Mouse (Mus musculus) ovary, postnatal 10 days (tissue): Measurements from ENCODE around the gene Mab21l3.
"Not testable (repeated sequence)": the region's sequence is repeated elsewhere in the genome, so short reads cannot be mapped to it uniquely, and the experiment has no call there.

Source experiments
- DNase-seq: peaks from one replicate; pipeline ENCODE4 v3.0.0; 2022; ENCODE audit warnings: low spot score

Mab21l3 gene

DNA sequence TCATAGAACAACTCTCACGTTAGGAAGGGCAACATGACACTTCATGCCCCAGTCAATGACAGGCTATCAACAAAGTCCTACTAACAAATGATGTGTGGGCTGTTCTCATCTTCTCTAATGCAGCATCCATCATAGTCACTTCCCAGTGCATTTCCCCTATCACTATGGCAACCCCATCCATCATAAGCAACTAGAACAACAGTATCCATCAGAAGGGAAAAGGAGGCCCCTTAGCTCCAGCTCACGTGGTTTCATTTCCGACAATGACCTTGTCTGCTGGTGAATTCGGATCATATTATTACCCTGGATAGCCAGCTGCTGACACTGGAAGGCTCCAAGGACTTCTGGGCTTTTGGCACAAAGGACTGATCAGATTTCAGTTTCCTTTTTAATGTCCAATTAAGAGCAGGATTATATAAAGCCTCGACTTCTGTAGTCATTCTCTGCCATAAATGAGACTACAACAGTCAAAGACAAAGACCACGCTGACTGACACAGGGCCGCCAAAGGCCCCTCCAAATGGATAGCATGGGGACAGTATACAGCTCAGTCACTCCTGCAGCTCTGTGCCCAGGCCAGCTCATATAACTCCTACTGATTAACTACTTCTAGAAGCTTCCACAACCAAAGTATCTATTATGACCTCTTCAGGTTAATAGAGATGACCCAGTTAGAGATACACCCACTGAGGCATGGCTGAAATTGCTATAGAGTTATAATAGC, 6.2 kb downstream of the Mab21l3 start:
- DNase-seq = no peak

DNA sequence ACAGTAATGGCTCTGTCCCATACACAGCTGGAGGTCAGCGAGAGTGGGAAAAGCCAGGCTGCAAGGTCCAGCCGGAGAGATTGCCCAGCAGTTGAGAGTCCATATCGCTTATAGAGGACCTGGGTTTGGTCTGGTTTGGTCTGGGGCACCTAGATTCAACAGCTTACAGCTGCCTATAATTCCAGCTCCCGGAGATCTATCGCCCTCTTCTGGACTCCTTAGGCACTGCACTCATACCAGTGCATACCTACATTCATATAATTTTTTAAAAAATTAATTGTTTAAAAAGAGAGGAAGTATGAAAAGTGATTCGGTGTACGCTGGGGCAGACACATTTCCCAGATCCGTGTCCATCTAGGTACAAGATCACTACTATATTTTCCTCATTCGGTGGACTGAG, 9.4 kb downstream of the Mab21l3 start:
- DNase-seq = no peak

DNA sequence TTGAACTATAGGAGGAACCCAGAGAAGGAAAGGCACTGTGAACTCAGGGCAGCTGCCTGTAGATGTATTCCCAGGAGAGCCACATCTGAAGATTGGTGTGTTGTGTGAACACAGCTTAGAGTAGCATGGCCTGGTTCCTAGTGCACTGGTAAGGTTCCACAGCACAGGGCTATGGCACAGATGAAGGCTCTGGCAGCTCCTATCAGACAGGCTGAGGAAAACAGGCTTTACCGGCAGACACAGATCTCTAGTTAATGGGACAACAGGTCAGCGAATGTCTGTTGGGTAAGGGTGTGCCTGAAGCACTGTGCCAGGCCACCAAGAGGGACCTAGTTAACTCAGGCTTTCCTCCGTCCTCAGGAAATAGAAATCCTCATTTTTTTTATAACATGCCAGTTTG, 11.8 kb downstream of the Mab21l3 start:
- DNase-seq = no peak

DNA sequence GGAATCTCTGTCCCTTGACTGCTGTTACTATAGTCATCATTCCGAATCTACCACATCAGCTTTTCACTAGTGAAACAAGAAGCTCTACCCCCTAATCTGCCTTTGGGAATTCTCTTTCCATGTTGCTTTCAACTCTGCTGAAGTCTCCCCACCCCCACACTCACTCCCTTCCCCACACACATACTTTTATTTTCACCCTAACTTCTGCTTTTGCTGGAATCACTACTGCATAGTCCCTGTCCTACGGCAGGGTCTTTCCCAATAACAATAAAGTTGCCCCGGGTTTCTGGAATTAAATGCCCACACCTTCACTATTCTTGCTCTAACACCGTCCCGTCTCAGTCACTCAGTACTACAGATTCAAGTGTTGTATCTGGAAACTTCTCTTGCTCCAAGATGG, 12.2 kb downstream of the Mab21l3 start:
- no peak for DNase-seq

DNA sequence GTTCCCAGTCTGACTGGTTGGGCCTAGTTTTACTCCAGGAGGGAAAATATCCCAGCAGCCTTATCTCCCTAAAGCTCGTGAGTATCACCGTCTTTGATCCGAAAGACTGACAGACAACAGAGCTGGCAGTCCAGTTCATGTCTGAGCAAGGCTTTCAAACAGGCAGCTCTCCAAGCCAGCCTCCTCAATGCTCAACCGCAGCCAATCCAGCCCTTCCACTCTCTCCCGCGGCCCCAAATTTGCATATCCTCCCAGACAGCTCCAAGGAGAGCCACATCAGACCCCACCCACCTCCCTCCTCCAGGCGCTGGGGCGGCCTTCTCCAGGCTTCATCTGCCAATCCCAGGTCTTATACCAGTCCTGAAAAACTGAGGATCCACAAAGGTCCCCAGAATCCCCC, 12.7 kb downstream of the Mab21l3 start:
- DNase-seq = peak; percentile 59

DNA sequence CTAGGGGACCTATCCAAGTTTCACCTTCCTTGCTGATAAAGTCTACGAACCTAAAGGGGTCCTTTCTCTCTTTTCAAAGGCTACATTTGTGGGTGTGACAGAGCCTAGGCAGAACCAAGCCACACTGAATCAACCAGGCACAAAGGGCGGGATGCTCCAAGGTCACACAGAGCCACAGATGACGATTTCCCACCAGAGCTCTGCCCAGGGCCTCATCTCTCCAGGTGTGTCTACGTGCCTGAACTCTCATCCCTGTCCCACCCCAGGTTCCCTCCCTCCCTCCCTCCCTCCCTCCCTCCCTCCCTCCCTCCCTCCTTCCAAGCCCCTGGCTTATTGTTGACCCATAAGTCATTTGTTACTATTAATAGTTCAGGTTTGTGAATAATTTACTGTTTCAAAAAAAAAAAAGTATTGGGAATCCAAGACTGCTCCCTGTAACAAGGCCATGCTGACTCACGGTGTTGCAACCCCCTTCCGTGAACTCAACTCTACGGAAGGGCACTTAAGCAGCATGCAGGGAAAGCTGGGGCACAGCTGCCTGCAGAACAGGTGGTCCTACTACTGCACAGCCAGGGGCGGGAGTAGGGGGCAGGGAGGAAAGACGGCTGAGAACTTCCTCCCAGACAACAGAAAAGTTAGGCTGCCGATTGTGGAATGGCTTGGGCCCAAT, 17.4 kb downstream of the Mab21l3 start:
- DNase-seq = no peak

DNA sequence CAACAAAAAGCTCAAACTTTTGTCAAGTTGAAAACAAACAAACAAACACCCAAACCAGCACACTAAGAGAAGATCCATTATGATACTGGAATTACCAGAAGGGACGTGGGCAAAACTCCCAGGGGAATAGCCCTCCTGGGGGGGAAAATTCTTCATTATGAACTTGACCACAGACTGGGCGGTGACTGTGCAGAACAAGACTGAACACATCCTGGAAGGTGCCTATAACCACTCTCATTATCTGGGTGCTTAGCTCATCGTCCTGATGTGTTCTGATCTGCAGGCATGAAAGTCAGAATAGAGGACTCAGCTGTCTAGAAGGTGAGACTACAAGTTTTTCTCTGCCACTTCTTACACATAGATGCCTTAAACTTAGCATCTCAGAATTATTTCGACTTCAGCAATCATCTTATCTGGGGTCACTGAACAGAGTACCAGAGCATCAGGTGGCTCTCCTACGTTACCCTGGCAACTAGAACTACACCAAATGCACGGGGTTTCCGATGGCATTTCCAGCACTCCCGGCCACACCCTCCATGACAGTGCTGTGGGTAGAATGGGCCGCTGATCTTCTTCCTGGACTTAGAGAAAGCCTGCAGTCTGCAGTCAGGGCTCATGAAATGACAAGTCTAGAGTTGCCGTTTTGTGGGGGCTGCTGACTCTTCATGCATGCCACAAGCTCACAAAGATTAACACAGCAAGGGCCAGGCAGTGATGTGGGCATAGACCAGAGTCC, 18.7 kb downstream of the Mab21l3 start:
- no peak for DNase-seq

DNA sequence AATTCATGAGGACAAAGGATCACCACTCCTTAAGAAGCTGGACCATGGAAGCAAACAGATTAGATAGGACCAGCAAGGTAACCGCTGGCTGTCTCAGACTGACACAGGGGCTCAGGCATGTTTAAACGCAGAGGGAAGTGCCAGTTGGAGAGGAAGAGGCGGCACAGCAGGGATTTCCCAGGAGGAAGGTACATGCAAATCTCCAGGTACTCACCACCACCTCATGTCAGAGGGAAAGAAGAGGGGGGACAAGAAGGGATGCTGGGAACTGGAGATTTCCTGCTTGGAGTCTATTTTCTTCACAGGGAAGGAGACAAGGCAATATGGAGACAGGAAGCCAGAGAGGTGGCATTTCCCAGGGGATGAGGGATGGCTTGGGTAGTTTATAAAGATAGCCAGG, 20.2 kb downstream of the Mab21l3 start:
- no peak for DNase-seq

DNA sequence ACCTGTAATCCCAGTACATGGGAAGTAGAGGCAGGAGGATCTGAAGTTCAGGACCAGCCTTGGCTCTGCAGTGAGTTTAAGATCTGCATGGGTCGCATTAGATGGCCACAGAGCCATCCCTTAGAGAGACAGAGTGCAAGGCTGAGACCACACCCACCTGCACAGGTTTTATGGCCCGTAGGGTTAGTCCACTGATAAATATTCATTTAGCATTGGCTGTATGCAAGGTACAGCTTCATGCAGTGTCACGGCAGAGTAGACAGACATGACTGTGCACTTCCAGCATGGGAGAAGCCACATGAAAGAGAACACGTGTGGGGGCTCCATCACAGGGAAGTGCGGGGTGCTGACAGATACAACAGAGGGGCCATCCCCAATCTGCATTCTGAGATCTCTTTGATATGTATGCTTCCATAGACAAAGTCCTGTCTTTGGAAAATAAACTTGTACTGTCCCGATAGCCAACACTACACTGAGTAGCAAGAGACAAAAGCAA, 21.5 kb downstream of the Mab21l3 start:
- DNase-seq = no peak

DNA sequence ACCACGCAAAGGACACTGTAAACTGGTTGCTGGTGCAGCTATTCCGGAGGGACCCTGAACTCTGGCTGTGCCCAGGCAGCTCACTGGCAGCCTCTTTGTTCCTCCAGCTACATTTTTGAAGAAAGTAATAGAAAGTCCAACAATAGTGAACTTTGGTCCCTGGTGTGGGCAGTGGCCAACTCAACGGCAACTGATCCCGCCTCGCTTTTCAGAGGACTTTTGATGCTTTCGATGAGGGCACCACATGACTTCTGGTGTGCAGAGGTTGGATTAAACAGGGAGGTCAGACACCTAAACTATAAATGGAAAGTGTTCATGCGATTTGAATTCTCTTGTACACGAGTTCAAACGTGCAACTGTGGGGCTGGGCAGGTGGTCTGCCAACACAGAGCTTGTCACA, 24.4 kb downstream of the Mab21l3 start:
- DNase-seq = no peak

DNA sequence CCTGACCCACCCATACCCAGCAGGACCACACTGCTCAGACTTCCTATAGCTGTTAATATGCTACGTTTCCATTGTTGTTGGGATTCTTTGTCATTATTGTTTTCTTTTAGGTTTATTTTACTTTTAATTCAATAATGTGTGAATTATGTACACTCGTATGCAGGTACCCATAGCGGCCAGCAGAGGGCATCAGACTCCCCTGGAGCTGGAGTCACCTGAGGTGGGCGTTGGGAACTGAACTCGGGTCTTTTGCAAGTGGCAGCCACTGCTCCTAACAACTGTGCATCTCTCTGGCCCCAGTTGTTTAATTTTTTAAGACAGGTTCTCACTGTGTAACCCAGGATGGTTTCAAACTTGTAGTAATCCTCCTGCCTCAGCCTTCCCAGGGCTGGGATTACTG, 26.7 kb downstream of the Mab21l3 start:
- DNase-seq = no peak

DNA sequence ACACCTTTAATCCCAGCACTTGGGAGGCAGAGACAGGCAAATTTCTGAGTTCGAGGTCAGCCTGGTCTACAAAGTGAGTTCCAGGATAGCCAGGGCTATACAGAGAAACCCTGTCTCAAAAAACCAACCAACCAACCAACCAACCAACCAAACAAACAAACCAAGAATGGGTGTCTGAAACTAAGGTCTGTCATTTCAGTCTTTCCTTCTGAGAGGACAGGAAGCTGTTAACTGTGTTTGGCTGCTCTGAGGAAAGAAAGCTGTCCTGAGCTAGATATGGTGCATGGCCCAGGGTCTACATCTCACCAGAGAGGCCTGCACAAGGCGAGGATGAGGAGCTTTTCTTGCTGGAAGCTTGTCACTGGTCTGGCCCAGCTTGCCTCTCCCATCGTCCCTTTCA, 28.1 kb downstream of the Mab21l3 start:
- not testable (repeated sequence) for DNase-seq

DNA sequence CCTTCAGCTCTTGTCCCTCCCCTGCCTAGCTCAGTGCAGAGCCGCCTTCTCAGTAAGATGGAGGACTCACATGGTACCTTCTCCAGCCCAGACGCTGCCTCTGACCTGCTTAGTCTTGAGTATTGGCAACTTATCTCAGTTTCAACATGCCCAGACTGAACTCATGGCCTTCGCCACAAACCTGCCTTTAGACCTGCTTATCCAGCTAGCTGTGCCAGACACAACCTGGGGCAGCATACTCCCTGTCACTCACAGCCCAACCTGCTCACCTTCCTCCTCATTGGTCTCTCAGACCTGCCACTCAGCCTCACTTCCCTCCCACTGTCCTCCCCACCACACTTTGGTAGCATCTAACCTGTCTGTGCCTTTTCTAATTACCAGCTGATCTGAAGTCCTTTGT, 32.8 kb downstream of the Mab21l3 start:
- no peak for DNase-seq

DNA sequence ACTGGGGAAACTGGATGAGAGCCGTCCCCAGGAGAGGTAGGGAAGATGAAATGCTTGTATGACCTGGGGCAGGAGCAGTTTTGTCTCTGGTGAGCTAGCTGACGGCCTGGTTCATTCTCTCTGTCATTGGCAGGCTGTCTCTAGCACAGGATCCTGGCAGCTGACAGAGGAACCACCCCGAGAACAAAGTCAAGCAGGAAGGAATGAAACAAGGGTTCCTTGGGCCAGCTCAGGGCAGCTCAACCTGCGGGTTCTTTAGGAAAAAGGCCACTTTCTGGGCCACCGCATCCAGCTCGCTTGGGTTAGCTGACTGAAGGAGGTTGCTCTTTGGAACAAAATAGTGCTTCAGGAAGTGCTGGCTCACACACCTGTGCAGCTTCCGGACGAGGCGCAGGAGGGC, 34.0 kb downstream of the Mab21l3 start:
- no peak for DNase-seq

DNA sequence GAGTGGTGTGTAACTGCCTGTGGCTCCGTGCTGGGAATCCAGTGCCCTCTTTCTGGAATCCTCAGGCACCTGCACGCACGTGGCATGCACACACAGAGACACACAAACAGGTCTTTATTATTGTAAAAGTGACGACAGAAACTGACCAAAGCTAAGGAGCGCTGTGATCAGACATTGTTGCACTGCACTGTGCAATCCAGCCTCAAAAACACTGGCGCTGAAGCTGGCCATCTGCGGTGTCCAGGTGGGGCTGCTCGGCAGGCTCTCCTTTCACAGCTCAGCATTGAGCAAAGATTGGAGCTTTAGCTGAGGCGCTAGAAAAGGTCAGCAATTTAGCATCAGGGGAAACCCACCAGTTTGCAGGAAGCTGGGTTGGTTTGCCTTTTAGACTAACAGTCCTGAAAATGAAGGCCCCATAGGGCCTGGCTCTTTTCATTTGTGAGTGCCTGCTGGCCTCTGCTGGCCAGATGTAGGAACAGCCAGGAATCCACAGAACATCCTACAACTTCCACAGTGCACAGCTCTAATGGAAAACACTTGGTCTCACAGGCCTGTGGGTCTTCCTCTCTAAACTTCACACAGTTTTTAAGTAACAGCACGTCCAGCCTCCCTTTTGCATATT, 36.3 kb downstream of the Mab21l3 start:
- no peak for DNase-seq

DNA sequence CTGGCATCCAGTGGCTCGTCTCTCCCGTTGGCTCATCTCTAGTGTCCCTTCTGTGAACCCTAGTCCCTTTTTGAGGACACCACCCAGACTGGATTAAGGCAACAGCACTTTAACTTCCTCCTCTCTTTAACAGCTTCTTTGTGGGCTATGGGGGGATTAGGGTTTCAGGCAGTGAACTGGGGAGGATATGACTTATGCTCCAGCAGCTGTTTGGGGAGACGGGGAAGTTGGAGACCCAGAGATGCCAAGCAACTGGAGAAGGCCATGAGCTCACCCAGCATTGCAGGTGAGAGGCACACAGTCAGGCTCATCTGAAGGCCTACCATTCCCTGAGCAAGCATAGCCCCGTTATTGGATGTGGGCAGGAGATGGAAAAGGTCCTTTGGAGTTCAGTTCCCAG, 36.8 kb downstream of the Mab21l3 start:
- no peak for DNase-seq

DNA sequence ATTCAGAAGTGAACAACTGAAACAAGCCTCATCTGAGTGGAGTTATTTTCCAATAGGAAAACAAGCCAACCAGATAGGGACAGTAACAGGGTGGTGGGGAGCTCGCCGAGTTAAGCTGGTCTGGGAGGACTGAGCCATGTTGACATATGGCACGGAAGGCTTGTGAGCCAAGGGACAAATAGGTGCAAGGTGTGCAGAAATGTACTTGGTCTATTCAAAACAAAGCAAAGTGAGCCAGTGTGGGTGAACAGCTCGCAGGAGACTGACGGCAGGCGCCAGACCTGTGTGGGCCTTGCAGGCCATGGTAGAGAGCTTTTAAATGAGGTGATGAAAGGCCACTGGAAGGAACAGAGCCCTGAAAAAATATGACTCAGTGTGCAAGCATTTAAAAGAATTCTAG, 41.1 kb downstream of the Mab21l3 start:
- DNase-seq = no peak

DNA sequence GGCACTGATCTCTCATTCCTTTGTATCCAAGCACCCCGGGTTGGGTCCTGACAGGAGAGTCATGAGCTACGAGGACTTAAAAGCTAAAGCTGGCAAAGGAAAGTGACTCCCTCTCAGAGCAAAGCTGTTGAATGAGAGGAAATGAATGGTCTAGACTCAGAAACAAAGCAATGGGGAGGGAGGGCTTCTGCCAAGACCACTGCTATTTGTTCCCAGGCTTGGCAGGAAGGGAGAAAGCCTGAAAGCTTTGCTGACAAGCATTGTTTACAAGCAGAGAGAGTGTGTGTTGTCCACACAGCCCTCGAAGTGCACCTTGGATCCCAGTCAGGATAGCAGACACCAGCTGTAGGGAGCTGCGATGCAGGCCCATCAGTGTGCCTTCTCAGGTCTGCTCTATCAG, 41.8 kb downstream of the Mab21l3 start:
- no peak for DNase-seq

DNA sequence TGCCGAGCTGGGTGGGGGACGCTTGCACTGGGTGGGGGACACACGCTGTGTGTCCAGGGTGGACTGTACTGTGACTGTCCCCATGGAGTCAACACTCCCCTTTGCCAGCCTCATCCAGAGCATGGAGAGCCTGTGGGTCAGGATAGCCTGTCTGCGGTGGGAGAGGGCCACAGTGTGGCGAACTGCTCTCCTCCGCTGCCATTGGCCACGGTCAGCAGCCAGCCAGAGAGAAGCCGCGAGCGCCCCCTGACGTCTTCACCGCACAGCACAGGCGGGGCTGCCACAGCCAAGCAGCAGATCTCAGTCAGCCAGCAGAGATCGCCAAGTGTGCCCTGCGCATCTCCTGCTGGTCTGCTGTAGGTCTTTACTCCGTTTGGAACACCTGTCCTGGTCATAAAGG, 42.6 kb downstream of the Mab21l3 start:
- peak; percentile 66 for DNase-seq

DNA sequence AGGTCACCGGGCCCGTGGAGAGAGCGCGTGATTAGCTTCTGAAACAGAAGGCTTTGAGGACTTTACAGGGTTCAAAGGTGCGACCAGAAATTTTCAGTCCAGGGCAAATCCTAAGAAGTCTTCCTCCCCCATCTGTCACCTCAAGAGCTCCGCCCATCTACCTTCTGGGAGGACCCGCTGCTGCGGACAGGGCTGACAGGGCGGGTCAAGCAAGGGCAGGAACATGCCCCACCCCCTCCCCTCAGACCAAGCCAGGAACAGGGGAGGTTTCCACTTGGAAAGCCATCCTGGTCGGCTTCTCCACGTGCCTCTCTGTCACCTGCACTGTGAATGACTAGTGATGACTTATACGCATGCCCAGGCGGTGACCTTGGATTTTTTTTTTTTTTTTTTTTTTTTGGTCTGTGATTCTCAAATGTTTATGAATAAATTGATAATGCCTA, 43.2 kb downstream of the Mab21l3 start:
- DNase-seq = no peak

DNA sequence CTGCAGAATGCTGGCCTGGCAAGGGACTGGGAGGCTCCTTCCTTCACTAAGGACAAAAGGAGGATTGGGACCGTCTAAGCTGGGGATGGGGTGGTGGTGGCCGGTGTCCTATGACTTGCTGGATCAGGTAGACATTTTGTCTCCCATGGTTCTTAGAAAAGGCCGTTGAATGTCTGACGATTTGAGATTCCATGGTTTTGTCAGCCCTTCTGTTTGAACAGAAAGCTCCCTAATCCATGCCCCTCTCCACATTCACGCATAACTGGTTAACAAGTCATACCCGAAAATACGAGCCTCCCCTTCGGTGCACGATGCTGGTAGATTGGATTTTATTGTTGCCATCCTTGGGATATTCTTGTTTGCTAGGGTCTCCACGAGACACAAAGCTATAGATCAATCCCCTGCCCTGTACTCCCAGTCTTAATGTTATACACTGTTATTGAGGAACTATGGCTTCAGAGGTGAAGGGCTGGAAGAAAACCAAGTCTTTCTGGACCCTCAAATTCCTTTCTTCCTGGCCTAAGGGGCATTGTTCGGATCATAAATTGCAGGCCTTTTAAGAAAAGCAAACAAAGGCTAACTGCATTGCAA, 43.7 kb downstream of the Mab21l3 start:
- DNase-seq = no peak

DNA sequence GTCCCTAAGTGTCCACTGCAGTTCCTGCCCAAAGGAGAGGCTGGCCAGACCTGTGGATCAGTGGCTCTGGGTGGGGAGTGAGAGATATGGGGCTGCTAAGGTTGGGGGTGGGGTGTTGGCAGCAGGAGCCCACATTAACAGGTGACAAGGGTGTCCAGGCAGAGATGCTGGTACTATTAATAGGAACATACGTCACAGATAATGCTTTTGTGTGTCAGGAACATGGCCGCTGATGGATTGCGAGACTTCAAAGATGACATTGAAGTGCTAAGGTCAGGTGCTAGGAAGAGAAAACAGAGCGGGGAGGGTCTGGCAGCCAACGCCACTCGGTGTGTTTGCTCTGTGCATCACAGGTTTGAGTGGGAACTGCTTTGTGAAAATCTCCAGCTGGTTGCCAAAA, 44.4 kb downstream of the Mab21l3 start:
- DNase-seq = no peak
